Mouse (Mus musculus): Measurements from ENCODE around the gene Nsf.
"Not testable (repeated sequence)": the region's sequence is repeated elsewhere in the genome, so short reads cannot be mapped to it uniquely, and the experiment has no call there.

Nsf gene

GRCm38 (mm10) chr11:103892831-103893230 lies 61.0 kb downstream of the Nsf start:
- no peak for DNase-seq (ENCODE audit: low spot score in 2 of 2)

DNA sequence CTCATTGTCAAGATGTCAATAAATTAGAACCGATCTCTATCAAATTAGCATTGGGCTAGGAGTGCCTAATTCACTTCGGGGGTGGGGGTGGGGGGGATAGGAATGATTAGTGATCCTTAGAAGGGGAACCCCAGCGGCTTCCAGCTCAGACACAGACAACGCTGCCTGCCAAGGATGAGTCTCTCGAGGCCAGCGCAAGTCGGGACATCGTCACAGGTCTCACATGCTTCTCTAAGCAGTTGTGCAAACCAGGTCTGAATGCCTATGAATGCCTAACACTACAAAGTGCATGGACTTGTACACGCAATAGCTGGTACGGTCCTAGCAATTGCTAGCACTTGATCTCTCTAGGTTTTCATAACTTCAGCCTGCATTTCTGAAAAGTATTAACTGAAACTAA lies 62.1 kb downstream of the Nsf start:
- DNase-seq (ENCODE audit: low spot score in 2 of 2), result no peak

DNA sequence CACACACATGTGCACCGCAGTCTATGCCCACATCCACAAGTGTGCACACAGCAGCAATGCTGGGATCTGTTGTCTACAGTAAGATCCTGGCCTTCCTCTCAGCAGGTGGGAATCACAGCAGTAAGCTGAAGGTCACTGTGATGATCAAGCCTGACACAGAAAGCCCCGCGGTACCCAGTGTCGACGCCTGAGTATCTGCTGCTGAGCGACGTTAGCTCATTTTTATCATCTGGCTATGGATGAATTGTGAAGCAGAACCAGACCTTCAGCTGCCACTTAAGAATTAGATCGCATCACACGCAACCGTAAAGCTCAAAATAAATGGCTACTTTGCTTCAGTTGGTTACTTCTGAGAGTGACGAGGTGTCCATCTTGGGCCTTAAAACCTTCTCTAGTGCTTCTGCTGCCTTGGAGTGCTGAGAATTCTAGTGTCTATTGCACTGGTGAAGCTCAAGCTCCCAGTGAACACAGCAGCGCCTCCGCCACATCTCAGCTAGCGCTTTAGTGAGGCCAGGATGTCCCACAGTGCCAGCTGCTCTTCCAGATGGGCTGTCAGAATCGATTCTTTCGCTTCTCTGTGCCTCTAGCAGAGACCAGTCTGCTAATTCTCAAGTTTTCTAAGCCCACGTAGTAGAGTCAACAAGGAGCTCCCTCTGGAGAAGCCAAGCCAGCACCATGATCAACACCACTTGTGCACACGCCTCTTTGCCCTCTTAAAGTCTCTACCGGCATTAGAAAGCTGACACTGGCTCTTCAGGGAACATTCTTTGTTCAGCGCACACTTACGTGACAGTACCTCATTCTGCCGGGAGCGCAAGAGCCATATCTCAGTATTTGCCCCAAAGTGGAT lies 63.3 kb downstream of the Nsf start:
- peak in 1 of 2 experiments; percentile 46 for DNase-seq (ENCODE audit: low spot score in 2 of 2)

DNA sequence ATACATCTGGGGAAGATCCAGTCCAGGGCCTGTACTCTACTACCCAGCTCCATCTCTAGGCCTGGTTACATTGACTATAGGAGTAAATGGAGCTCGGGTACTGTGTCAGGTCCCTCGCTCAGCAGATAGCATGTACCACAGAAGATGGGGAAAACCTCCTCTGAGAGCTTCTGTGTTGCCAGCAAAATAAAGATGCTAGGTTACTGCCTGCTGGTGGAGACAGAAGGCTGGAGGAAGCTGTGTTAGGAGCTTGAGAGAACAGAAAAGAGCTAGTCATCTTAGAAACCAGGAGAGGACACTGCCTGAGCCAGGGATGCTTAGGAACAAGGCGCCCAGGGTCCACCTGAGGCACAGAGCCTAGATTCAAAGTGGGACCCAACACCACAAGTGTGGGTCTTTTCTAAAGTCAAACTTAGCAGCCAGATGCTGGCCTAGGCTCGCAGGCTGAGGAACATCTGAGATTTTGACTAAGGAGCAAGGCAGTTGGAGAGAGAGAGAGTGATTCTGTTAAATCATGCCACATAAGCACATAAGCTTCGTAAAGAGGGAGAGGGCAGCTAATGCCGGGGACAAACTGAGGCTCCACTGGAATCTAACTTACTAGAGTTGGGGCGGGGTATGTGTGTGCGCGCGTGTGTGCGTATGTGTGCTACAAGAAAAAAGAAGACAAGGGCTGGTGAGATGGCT lies 66.0 kb downstream of the Nsf start:
- DNase-seq (ENCODE audit: low spot score in 2 of 2), result no peak

- DNase-seq (ENCODE audit: low spot score in 2 of 2), result no peak
These were observed 69.0 kb downstream of the Nsf start for GRCm38 (mm10) chr11:103884749-103885383.

GRCm38 (mm10) chr11:103883793-103884192 lies 70.1 kb downstream of the Nsf start:
- no peak for DNase-seq (ENCODE audit: low spot score in 2 of 2)

GRCm38 (mm10) chr11:103879476-103879875 lies 74.4 kb downstream of the Nsf start:
- DNase-seq (ENCODE audit: low spot score in 2 of 2), result not testable (repeated sequence)

- DNase-seq (ENCODE audit: low spot score in 2 of 2), result no peak
These were observed 75.4 kb downstream of the Nsf start for GRCm38 (mm10) chr11:103878441-103878840.

DNA sequence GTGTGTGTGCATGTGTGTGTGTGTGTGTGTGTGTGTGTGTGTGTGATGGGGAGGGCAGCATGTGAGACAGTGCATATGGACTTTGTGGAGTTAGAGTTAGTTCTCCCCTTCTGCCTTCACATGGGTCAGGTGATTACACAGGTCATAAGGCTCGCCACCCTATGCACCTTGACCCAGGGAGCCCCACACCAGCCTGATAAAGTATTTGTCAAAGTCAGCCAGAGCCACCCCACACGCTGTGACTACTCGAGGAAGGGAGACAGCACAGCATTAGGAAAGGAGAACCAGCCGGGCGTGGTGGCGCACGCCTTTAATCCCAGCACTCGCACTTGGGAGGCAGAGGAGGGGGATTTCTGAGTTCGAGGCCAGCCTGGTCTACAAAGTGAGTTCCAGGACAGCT lies 83.5 kb downstream of the Nsf start:
- no peak for DNase-seq (ENCODE audit: low spot score in 2 of 2)

GRCm38 (mm10) chr11:103867702-103868101 lies 86.2 kb downstream of the Nsf start:
- no peak for DNase-seq (ENCODE audit: low spot score in 2 of 2)

GRCm38 (mm10) chr11:103865346-103865745 lies 88.5 kb downstream of the Nsf start:
- DNase-seq (ENCODE audit: low spot score in 2 of 2), result no peak

DNA sequence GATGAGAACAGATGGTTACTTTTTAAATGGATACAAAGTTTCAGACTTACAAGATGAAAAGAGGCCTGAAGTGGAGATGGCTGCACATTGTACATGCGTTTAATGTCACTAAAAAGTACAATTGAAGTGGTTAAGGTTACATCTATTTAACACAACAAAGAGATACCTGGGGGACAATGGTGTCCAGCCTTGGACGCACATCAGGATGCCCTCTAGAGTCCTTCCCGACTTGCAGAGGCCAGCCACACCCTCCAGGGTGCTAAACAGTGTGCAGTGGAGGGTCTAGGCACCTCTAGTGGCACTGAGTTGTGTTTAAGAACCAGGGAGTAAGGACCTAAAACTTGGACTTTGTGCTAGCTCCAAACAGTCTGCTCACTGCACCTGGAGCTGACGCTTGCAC lies 89.4 kb downstream of the Nsf start:
- DNase-seq (ENCODE audit: low spot score in 2 of 2), result no peak

DNA sequence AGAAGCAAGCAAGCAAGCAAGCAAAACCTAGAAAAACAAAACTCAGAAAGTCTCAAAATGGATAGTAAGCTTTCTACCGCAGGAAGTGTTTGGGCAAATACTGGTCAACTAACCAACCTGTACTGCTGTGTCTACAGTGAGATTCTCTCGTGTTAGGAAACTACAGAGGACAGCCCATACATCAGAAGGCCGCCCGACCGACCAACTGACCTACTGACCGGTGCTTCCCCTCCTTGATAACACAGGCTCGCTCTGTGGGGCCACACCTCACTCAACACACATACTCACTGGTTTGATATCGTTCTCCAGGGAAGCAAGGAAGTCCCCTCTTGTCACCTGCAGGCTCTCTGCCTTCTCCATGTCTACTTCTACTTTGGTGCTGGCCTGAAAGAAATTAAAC lies 90.9 kb downstream of the Nsf start:
- no peak for DNase-seq (ENCODE audit: low spot score in 2 of 2)

- no peak for DNase-seq (ENCODE audit: low spot score in 2 of 2)
These were observed 93.8 kb downstream of the Nsf start for GRCm38 (mm10) chr11:103859933-103860610.

DNA sequence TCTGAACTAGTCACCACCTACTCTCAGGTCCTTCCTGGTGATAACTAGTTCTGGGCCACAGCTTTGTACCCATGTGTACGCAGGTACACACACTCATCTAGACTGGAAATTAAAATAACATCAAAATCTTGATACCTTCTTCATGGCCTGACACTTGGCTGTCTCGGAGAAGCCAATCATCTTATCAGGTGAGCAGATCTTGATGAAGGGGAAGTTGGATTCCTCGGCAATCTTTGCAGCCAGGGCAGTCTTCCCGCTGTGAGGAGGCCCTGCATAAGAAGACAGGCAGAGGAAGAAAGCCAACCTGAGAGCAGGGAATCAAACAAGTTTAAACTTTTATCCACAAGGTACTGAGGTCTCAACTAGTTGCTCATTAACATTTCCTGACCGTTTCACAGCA lies 95.1 kb downstream of the Nsf start:
- DNase-seq (ENCODE audit: low spot score in 2 of 2), result no peak

DNA sequence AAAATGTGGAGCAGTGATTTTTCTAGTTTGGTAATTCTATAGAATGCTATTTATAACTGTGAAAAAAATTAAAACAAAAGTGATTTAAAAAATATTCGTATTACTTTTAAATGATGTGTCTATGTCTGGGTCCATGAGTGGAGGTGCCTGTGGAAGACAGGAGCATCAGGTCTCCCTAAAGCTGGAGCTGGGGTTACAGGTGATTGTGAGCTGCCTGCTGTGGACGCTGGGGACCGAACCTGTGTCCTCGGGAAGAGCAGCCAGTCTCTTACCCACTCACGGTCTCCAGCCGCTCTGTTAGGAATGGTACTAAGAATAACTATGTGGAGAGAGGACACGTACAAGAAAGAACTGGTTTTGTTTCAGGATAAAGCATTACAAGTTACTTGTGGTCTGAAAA lies 97.2 kb downstream of the Nsf start:
- DNase-seq (ENCODE audit: low spot score in 2 of 2), result no peak

- DNase-seq (ENCODE audit: low spot score in 2 of 2), result no peak
These were observed 99.6 kb downstream of the Nsf start for GRCm38 (mm10) chr11:103854294-103854693.

- no peak for DNase-seq (ENCODE audit: low spot score in 2 of 2)
These were observed 100.5 kb downstream of the Nsf start for GRCm38 (mm10) chr11:103853284-103853920.

DNA sequence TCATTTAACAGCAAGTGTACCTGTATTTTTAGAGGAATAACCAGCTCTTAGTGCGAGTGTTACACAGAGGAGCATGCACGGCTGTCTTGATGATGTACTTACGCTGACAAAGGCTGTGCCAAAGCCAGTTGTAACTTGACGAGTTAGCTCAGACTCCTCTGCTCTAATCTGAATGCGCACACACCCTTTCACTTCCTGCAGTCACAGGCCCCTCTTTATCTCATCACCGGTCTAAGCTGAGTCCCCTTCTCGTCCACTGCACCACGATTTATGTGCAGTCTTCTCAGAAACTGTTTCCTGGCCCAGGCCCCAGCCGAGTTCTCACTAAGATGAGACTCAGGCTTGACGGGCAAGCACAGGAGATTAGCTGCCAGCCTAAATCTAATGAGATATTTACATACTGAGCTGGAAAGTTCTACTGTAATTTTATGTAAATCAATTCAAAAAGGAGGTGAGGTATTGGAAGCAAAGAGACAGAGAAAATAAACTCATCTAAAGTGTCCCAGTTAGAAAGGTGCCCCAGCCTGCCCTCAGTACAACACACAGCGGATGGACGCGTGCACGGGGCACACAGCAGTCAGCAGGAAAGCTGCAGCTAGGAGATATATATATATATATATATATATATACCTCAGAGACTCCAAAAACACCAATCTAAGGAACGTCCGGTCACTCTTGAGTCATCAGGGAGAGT lies 101.1 kb downstream of the Nsf start:
- DNase-seq (ENCODE audit: low spot score in 2 of 2), result no peak

GRCm38 (mm10) chr11:103848287-103848686 lies 105.6 kb downstream of the Nsf start:
- no peak for DNase-seq (ENCODE audit: low spot score in 2 of 2)

DNA sequence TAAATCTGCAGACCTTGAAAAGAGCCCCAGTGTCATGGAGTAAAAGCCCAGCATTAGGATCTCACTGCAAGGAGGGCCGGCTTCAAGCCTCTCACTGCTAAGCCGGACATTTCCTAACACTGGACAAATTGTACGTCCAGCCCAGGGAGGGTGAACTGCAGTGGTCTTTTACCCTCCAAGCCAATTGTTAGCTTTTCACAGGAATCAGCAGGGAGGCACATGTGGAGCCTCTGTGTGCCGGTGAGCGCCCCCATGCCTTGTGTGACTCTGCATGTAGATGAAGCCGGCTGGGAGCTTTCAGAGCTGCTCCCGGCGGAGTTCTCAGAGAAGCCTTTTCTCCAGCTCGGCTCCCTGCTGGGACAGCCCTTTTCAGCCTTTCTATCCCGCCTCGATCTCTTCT lies 113.0 kb downstream of the Nsf start:
- DNase-seq (ENCODE audit: low spot score in 2 of 2), result peak in 1 of 2 experiments; percentile 31

Data from left cerebral cortex, adult 9 months (tissue).